Mouse (Mus musculus) cerebellum, postnatal 10 days (tissue): ENCODE results near the gene Col1a1.
A peak's percentile ranks its signal among the peaks of the same experiment; 100 is the strongest.
"Not testable (repeated sequence)": the region's sequence is repeated elsewhere in the genome, so short reads cannot be mapped to it uniquely, and the experiment has no call there.

Experiments used
- DNase-seq, 2 experiments: peaks; one replicate each; pipeline ENCODE4 v3.0.0; 2021; ENCODE audit warnings: mixed read lengths in 2 of 2

Col1a1 gene

GRCm38 (mm10) chr11:94939280-94939679 lies 3.3 kb downstream of the Col1a1 start:
- DNase-seq, result peak; percentile 87 to 88

- no peak for DNase-seq
Measured at GRCm38 (mm10) chr11:94941121-94941520, 5.1 kb downstream of the Col1a1 start.

GRCm38 (mm10) chr11:94941776-94942175 lies 5.8 kb downstream of the Col1a1 start:
- DNase-seq, result no peak

- peak; percentile 59 to 68 for DNase-seq
Measured at GRCm38 (mm10) chr11:94942282-94943023, 6.4 kb downstream of the Col1a1 start.

- no peak for DNase-seq
Measured at GRCm38 (mm10) chr11:94943054-94943453, 7.0 kb downstream of the Col1a1 start.

- no peak for DNase-seq
Measured at GRCm38 (mm10) chr11:94944295-94944694, 8.3 kb downstream of the Col1a1 start.

- no peak for DNase-seq
Measured at GRCm38 (mm10) chr11:94945236-94945635, 9.2 kb downstream of the Col1a1 start.

- DNase-seq, result peak; percentile 40 to 47
Measured at GRCm38 (mm10) chr11:94952169-94952568, 16.1 kb downstream of the Col1a1 start.

GRCm38 (mm10) chr11:94955103-94955502 lies 19.1 kb downstream of the Col1a1 start:
- no peak for DNase-seq

- peak; percentile 47 to 53 for DNase-seq
Measured at GRCm38 (mm10) chr11:94957693-94958064, 21.7 kb downstream of the Col1a1 start.

- DNase-seq, result peak; percentile 91 to 94
Measured at GRCm38 (mm10) chr11:94958065-94958858, 22.2 kb downstream of the Col1a1 start.

GRCm38 (mm10) chr11:94962534-94963101 lies 26.6 kb downstream of the Col1a1 start:
- no peak for DNase-seq

- no peak for DNase-seq
Measured at GRCm38 (mm10) chr11:94967419-94967818, 31.4 kb downstream of the Col1a1 start, which contains the start of gene Hils1. Gene Hils1 (plus strand): TSS chr11:94967593.

- peak; percentile 47 to 64 for DNase-seq
Measured at GRCm38 (mm10) chr11:94968187-94968586, 32.2 kb downstream of the Col1a1 start.

- not testable (repeated sequence) for DNase-seq
Measured at GRCm38 (mm10) chr11:94969709-94970108, 33.7 kb downstream of the Col1a1 start.

- peak; percentile 87 to 93 for DNase-seq
Measured at GRCm38 (mm10) chr11:94970210-94970943, 34.4 kb downstream of the Col1a1 start.

- DNase-seq, result peak; percentile 64 to 71
Measured at GRCm38 (mm10) chr11:94971895-94972615, 36.0 kb downstream of the Col1a1 start.

- peak in 1 of 2 experiments; percentile 28 for DNase-seq
Measured at GRCm38 (mm10) chr11:94972887-94973286, 36.9 kb downstream of the Col1a1 start.

GRCm38 (mm10) chr11:94973313-94973712 lies 37.3 kb downstream of the Col1a1 start:
- peak; percentile 42 to 58 for DNase-seq

- no peak for DNase-seq
Measured at GRCm38 (mm10) chr11:94974951-94975350, 38.9 kb downstream of the Col1a1 start.

- DNase-seq, result peak in 1 of 2 experiments; percentile 11
Measured at GRCm38 (mm10) chr11:94976199-94976598, 40.2 kb downstream of the Col1a1 start, which contains the start of gene Sgca. Gene Sgca (minus strand): TSS chr11:94976327.
